Mouse (Mus musculus) thymus, adult 2 months (tissue): ENCODE measurements around the gene Thsd7b. TPM values are rescaled to one million over a fixed set of nuclear protein-coding genes. Genes with fewer than 3 reads are reported as not detected.

Source experiments
- DNase-seq: peaks from one replicate; pipeline ENCODE4 v3.0.0; 2021
- H3K27ac ChIP-seq: fragments of 200-500 bp; 2 replicates; pipeline ENCODE4 v1.5.1; 2012; ENCODE audit warnings: low read length, control low read depth; ENCODE audit not compliant: control insufficient read depth, insufficient read depth
- H3K27me3 ChIP-seq: fragments of 200-500 bp; 2 replicates; pipeline ENCODE4 v1.6.1; 2012; ENCODE audit warnings: mild to moderate bottlenecking, low read length, moderate library complexity, mixed read lengths; ENCODE audit not compliant: control insufficient read depth, insufficient read depth
- H3K36me3 ChIP-seq: fragments of 200-500 bp; 2 replicates; pipeline ENCODE4 v1.6.1; 2012; ENCODE audit warnings: mild to moderate bottlenecking, low read length, moderate library complexity; ENCODE audit not compliant: control insufficient read depth, insufficient read depth
- H3K4me1 ChIP-seq: fragments of 200-500 bp; replicated peaks from 2 replicates; pipeline ENCODE4 v1.6.1; 2012; ENCODE audit warnings: low read length; ENCODE audit not compliant: control insufficient read depth, insufficient read depth
- H3K4me3 ChIP-seq: fragments of 200-500 bp; 2 replicates; pipeline ENCODE4 v1.5.1; 2012; ENCODE audit warnings: mild to moderate bottlenecking, low read length, control low read depth, moderate library complexity; ENCODE audit not compliant: control insufficient read depth, insufficient read depth
- CTCF ChIP-seq: fragments of 200-500 bp; IDR thresholded peaks from 2 replicates; pipeline ENCODE4 v1.5.1; 2012; ENCODE audit warnings: mild to moderate bottlenecking, control low read depth, low read length, moderate library complexity, borderline replicate concordance; ENCODE audit not compliant: control insufficient read depth, poor library complexity, insufficient read depth; ENCODE audit errors: extremely low read depth
- POLR2A ChIP-seq: fragments of 200-500 bp; IDR thresholded peaks from 2 replicates; pipeline ENCODE4 v1.6.1; 2012; ENCODE audit warnings: mild to moderate bottlenecking, low read length, control low read depth, moderate library complexity; ENCODE audit not compliant: control insufficient read depth, poor library complexity, insufficient read depth; ENCODE audit errors: extremely low read depth
- WGBS: fragments of 180-500 bp; shearing (Covaris S2); methylation state at CpG from one replicate; pipeline ENCODE4 v1.1.7; 2018; 5-methylcytosine and 5-hydroxymethylcytosine counted together
- polyA plus RNA-seq: library from polyadenylated mRNA; depleted of rRNA; stranded (reverse); fragments of >200 nt; gene quantifications from 2 replicates; pipeline ENCODE4 v1.2.3, GENCODE M21; 2012

The Thsd7b gene
- polyA plus RNA-seq, 1 experiment: 0.55 TPM

DNA sequence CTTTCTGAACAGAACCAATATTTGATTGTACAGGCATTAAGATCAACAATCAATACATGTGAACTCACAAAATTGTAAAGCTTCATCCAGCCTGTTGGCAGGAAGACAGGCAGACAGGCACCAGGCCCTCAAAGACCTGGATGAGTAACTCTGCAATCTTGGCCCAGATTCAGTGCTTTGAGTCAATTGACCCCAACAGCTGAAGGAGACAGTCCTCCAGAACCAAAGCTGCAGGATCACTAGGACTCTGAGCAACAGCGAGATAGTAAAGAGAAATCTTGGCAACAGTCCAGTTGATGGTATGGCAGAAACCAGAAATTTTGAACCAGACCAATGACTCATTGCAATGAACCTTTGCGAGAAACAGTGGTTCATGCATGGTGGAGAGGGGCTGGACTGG, 458.9 kb downstream of the Thsd7b start:
- no peak for DNase-seq
- H3K27ac ChIP-seq: no peak overlapping the region
- TF ChIP-seq CTCF (no peak), POLR2A (no peak)
- no peak overlapping the region for H3K4me3 ChIP-seq
- 93% methylated on average over 2 of the region's 2 CpGs for WGBS
- H3K4me1 ChIP-seq: no peaks in the 10 kb centered on the region
- H3K27me3 ChIP-seq: no peaks in the 10 kb centered on the region
- H3K36me3 ChIP-seq: no peaks in the 10 kb centered on the region

DNA sequence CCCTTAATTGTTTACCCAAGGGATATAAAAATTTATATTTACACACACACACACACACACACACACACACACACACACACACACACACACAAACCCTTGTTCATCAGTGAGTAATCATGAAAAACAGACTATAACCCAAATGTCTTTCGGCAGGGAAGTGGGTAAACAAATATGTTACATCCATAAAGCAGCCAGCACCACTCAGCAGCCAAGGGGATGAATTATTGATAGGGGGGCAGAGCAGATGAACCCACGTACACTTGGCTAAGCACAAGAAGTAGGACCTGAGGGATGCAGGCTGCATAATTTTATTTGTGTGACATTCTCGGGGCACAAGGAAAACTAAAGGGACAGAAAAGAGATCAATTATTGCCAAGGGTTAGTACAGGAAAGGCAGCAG, 474.5 kb downstream of the Thsd7b start:
- Histone ChIP-seq H3K27me3 (no peaks in the 10 kb centered on the region), H3K4me1 (no peaks in the 10 kb centered on the region), H3K4me3 (no peak overlapping the region), H3K36me3 (no peaks in the 10 kb centered on the region), H3K27ac (no peak overlapping the region)
- TF ChIP-seq CTCF (no peak), POLR2A (no peak)
- no peak for DNase-seq
- WGBS: 84% methylated on average over 3 of the region's 3 CpGs

DNA sequence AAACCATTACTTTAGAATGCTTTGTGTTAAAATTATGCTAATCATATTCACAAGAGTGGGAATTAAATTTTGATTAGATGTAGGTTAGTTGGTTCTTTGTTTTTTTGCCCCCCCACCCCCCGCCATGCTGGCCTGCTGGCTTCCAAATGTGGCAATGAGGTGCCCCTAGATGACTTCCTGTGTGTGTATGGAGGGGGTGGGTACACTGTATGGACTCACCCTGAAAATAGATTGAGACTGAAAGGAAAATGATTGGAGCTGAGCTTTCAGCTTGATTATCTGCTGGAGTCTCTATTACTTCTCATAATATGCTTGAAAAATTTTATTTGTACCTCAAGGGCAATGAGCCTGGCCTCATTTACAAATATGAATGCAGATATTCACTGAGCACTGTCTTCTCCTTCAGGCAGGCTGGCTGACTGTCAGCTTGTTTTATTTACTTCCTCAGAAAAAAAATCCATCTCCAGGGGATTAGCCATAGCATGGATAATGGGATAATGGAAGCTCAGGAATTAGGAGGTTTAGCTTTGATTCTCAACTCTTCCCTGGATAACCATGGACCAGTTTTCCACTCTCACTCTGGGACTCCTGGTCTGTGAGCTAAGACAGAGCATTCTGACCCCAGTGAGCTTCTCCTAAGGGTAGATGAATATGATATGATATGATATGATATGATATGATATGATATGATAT, 483.6 kb downstream of the Thsd7b start:
- 64% methylated on average over 1 of the region's 1 CpGs for WGBS
- DNase-seq: no peak
- TF ChIP-seq POLR2A (no peak), CTCF (no peak)
- no peak overlapping the region for H3K4me3 ChIP-seq
- H3K27ac ChIP-seq: no peak overlapping the region
- H3K36me3 ChIP-seq: no peaks in the 10 kb centered on the region
- H3K4me1 ChIP-seq: no peaks in the 10 kb centered on the region
- no peaks in the 10 kb centered on the region for H3K27me3 ChIP-seq

DNA sequence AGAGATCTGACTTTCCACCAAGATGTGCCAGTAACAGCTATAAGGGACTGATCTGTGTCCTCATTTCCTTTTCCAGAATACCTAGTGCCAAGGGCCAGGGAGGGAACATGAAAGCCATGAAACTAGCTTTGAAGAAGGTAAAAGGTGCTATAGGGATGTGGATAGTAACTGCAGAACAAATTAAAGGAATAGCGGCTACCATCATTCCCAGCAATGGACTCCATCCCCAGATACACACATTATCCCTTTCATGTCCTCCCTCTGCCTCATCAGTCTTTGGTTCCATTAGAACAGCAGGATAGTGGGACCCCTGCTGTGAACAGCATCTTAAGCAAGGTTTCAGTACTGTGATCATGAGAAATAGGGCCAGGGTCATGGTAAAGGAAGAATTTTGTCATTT, 485.9 kb downstream of the Thsd7b start:
- TF ChIP-seq POLR2A: no peak
- TF ChIP-seq CTCF: no peak
- no peak overlapping the region for H3K27ac ChIP-seq
- H3K27me3 ChIP-seq: no peaks in the 10 kb centered on the region
- DNase-seq: no peak
- WGBS: 96% methylated on average over 1 of the region's 1 CpGs
- no peaks in the 10 kb centered on the region for H3K36me3 ChIP-seq
- no peak overlapping the region for H3K4me3 ChIP-seq
- no peaks in the 10 kb centered on the region for H3K4me1 ChIP-seq

DNA sequence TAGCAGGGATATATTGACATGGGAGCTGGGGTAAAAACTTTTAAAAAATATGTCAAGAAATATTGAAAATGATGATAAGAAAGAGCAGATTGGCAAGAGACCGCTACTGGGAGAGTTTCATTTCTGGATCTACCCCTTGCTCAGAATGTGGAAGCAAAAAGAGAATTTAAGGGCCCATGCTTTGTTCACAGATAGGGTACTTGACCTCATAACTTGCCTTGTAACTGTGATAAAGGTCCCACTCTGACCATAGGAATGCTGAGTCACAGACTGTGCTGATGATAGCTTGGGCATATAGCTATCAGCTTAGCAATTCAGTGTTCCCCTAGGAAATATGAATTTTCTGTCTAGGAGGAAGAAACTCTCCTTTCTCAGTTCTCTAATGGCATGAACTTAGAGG, 488.1 kb downstream of the Thsd7b start:
- no peaks in the 10 kb centered on the region for H3K4me1 ChIP-seq
- H3K27ac ChIP-seq: no peak overlapping the region
- no peaks in the 10 kb centered on the region for H3K27me3 ChIP-seq
- TF ChIP-seq POLR2A (no peak), CTCF (no peak)
- no peak for DNase-seq
- no peaks in the 10 kb centered on the region for H3K36me3 ChIP-seq
- WGBS: 83% methylated on average over 1 of the region's 1 CpGs
- H3K4me3 ChIP-seq: no peak overlapping the region

DNA sequence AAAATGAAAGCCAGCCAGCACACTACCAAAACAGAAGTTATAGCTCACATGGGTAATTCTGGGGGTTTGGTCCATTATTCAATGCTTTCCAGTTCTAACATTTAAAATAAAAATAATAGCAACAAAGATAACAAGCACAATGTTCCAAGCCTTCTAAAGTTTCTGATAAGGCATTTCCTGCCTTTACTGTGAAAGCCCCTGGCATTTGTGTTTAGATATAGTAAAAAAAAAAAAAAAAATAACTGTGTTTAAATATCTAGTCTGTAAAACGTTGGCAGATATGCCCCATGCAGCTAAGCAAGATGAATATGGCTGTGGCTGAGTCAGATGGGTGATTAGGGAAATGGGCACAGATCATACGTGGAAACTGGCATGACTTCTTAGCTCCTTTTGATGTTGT, 491.6 kb downstream of the Thsd7b start:
- no peak for DNase-seq
- no peaks in the 10 kb centered on the region for H3K36me3 ChIP-seq
- WGBS: 59% methylated on average over 2 of the region's 2 CpGs
- H3K27me3 ChIP-seq: no peaks in the 10 kb centered on the region
- no peak overlapping the region for H3K27ac ChIP-seq
- TF ChIP-seq POLR2A (no peak), CTCF (no peak)
- H3K4me3 ChIP-seq: no peak overlapping the region
- no peaks in the 10 kb centered on the region for H3K4me1 ChIP-seq

DNA sequence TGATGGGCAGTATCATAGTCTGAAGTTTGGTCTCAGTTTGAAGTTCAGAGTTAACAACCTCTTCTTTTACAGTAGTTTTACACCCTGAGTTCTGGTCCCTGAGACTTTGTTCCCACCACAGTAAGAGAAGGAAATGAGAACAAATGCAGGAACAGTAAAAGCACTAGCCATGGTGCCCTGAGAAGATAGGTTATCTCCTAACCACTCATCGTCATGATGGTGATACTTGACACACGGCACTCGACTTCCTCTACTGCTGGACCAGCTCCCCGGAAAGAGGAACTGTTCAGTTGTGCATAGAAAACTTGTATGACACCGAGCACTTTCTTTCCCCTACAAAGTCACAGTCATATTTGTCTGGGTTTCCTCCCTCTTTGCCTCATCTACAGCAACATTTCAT, 504.0 kb downstream of the Thsd7b start:
- Histone ChIP-seq H3K4me3 (no peak overlapping the region), H3K4me1 (no peaks in the 10 kb centered on the region), H3K36me3 (no peaks in the 10 kb centered on the region), H3K27me3 (no peaks in the 10 kb centered on the region), H3K27ac (no peak overlapping the region)
- WGBS: 6% methylated on average over 5 of the region's 5 CpGs
- no peak for DNase-seq
- TF ChIP-seq CTCF (no peak), POLR2A (no peak)
